In genomic region chr9:90556742-90557141, GRCm38 (mm10) we compare ENCODE assay signal across 24 mouse cellular contexts.
DNase-seq lines count a peak whose midpoint lies in the region; ATAC-seq lines count a peak whose summit lies in the region.
"Had no signal": no experiment of that assay in that cellular context is flagged by ENCODE, and none has a peak within 500 bp of the region (broad histone marks: within the 10 kb centered on the region; RNA-seq: fewer than 3 reads in every experiment).

No protein-coding gene starts in this region.

- peaks cover 6% of the 10 kb centered on the region for H3K9me3 ChIP-seq in midbrain, embryonic 10.5 days (replicated peaks)
- H3K9me3 ChIP-seq in midbrain, embryonic 16.5 days (replicated peaks; ENCODE audit: control insufficient read depth, low read length, poor library complexity, severe bottlenecking), result 0 out of 2 replicates have a peak, but pooled peaks cover 6% of the 10 kb centered on the region
- no peaks in the 10 kb centered on the region for H3K9me3 ChIP-seq in neural tube, embryonic 11.5 days (ENCODE audit: control insufficient read depth, low read length)
- H3K9me3 ChIP-seq: hindbrain, embryonic 15.5 days had no signal

- no peak overlapping the region for H3K9ac ChIP-seq in midbrain, embryonic 16.5 days (ENCODE audit: low read depth, low read length)
- no peak overlapping the region for H3K9ac ChIP-seq in neural tube, embryonic 11.5 days (ENCODE audit: low read length)
- H3K9ac ChIP-seq: forebrain, embryonic 13.5 days; hindbrain, embryonic 15.5 days had no signal

- ATAC-seq in midbrain, embryonic 16.5 days, result no peak
- ATAC-seq in neural tube, embryonic 11.5 days (ENCODE audit: insufficient read depth, low FRiP score, low TSS enrichment), result peak; percentile 28
- ATAC-seq: forebrain, embryonic 13.5 days; forebrain, embryonic 16.5 days; Patski had no signal

- H3K27me3 ChIP-seq in midbrain, embryonic 10.5 days (ENCODE audit: low read depth, poor library complexity, severe bottlenecking), result no peaks in the 10 kb centered on the region
- no peaks in the 10 kb centered on the region for H3K27me3 ChIP-seq in midbrain, embryonic 16.5 days (ENCODE audit: control insufficient read depth, insufficient read depth, low read depth, low read length)
- H3K27me3 ChIP-seq in neural tube, embryonic 11.5 days (ENCODE audit: control insufficient read depth, insufficient read depth, low read length), result no peaks in the 10 kb centered on the region
- H3K27me3 ChIP-seq: CH12.LX; forebrain, embryonic 13.5 days; hindbrain, embryonic 15.5 days; Patski had no signal

- no peak overlapping the region for H3K4me2 ChIP-seq in midbrain, embryonic 16.5 days (ENCODE audit: low read length)
- no peak overlapping the region for H3K4me2 ChIP-seq in neural tube, embryonic 11.5 days (ENCODE audit: low read depth)
- H3K4me2 ChIP-seq: forebrain, embryonic 13.5 days; heart, embryonic 11.5 days; hindbrain, embryonic 15.5 days had no signal

- DNase-seq in embryo, embryonic 10.5 days (ENCODE audit: low spot score), result peak; percentile 9
- no peak for DNase-seq in embryo, embryonic 9.5 days (ENCODE audit: extremely low spot score)
- DNase-seq in midbrain, embryonic 10.5 days (ENCODE audit: low spot score), result no peak
- no peak for DNase-seq in neural tube, embryonic 11.5 days (ENCODE audit: low spot score)
- DNase-seq in neural tube, embryonic 10.5 days (ENCODE audit: extremely low spot score, low spot score), result no peak
- DNase-seq in heart, adult 18-20 months, result no peak
- DNase-seq: adrenal gland, postnatal 10 days; adrenal gland, postnatal 36 days; cerebellum, adult 11 months; cerebellum, adult 2 months; cerebellum, adult 9-11 months; cerebellum, postnatal 25 days; embryo, embryonic 11 days; gastrocnemius, postnatal 10 days; gastrocnemius, postnatal 36 days had no signal

- 68% methylated on average over 1 of the region's 1 CpGs for WGBS in midbrain, embryonic 10.5 days
- WGBS in midbrain, embryonic 16.5 days, result 41% methylated on average over 1 of the region's 1 CpGs
- 85% methylated on average over 1 of the region's 1 CpGs for WGBS in neural tube, embryonic 11.5 days

- H3K36me3 ChIP-seq in midbrain, embryonic 10.5 days, result no peaks in the 10 kb centered on the region
- no peaks in the 10 kb centered on the region for H3K36me3 ChIP-seq in midbrain, embryonic 16.5 days (ENCODE audit: control insufficient read depth, insufficient read depth, low read length)
- no peaks in the 10 kb centered on the region for H3K36me3 ChIP-seq in neural tube, embryonic 11.5 days (ENCODE audit: control insufficient read depth, insufficient read depth, low read length)
- H3K36me3 ChIP-seq: forebrain, embryonic 10.5 days; G1E; hindbrain, embryonic 15.5 days had no signal

- peaks cover 17% of the 10 kb centered on the region for H3K4me1 ChIP-seq in midbrain, embryonic 10.5 days
- H3K4me1 ChIP-seq in midbrain, embryonic 16.5 days (ENCODE audit: control insufficient read depth, insufficient read depth, low read length), result no peaks in the 10 kb centered on the region
- H3K4me1 ChIP-seq in neural tube, embryonic 11.5 days (ENCODE audit: control insufficient read depth, insufficient read depth, low read length), result no peaks in the 10 kb centered on the region
- H3K4me1 ChIP-seq: forebrain, embryonic 13.5 days; hindbrain, embryonic 15.5 days had no signal

- peak overlapping the region; percentile 25; the same call in 1 of the 2 replicates for H3K27ac ChIP-seq in midbrain, embryonic 10.5 days (replicated peaks)
- no peak overlapping the region for H3K27ac ChIP-seq in midbrain, embryonic 16.5 days (ENCODE audit: low read length)
- no peak overlapping the region for H3K27ac ChIP-seq in neural tube, embryonic 11.5 days (ENCODE audit: low read depth, low read length)
- H3K27ac ChIP-seq: forebrain, embryonic 10.5 days; forebrain, embryonic 13.5 days; hindbrain, embryonic 15.5 days had no signal

- H3K4me3 ChIP-seq in midbrain, embryonic 10.5 days, result no peak overlapping the region
- H3K4me3 ChIP-seq in midbrain, embryonic 16.5 days (ENCODE audit: low read depth, low read length), result no peak overlapping the region
- H3K4me3 ChIP-seq in neural tube, embryonic 11.5 days (ENCODE audit: low read depth, low read length), result no peak overlapping the region
- H3K4me3 ChIP-seq: forebrain, embryonic 10.5 days; forebrain, embryonic 13.5 days; hindbrain, embryonic 15.5 days had no signal
